Mouse (Mus musculus) lung, embryonic 16.5 days (tissue): ENCODE measurements around the gene Rad51b. TPM values are rescaled to one million over a fixed set of nuclear protein-coding genes. Genes with fewer than 3 reads are reported as not detected.

Experiments used
- ATAC-seq: fragments of 200-750 bp; cut with Nextera tagmentation; 2 replicates; pipeline ENCODE4 v1.8.0; 2017; ENCODE audit warnings: low read depth, mild to moderate bottlenecking, moderate library complexity
- H3K27ac ChIP-seq: fragments of 300-500 bp; sonication (generic); 2 replicates; pipeline ENCODE4 v1.5.1; 2014; ENCODE audit warnings: mild to moderate bottlenecking, control low read depth, low read length
- H3K27me3 ChIP-seq: fragments of 300-500 bp; sonication (generic); 2 replicates; pipeline ENCODE4 v1.6.1; 2014; ENCODE audit warnings: low read depth, low read length, mixed read lengths; ENCODE audit not compliant: control insufficient read depth, insufficient read depth
- H3K36me3 ChIP-seq: fragments of 300-500 bp; sonication (generic); 2 replicates; pipeline ENCODE4 v1.6.1; 2014; ENCODE audit warnings: low read length; ENCODE audit not compliant: control insufficient read depth, insufficient read depth
- H3K4me1 ChIP-seq: fragments of 300-500 bp; sonication (generic); replicated peaks from 2 replicates; pipeline ENCODE4 v1.6.1; 2014; ENCODE audit warnings: low read length, mixed read lengths; ENCODE audit not compliant: control insufficient read depth, insufficient read depth
- H3K4me2 ChIP-seq: fragments of 300-500 bp; sonication (generic); 2 replicates; pipeline ENCODE4 v1.6.1; 2014; ENCODE audit warnings: low read depth, low read length, control low read depth
- H3K4me3 ChIP-seq: fragments of 300-500 bp; sonication (generic); 2 replicates; pipeline ENCODE4 v1.5.1; 2014; ENCODE audit warnings: mild to moderate bottlenecking, low read length, control low read depth
- H3K9ac ChIP-seq: fragments of 300-500 bp; sonication (generic); 2 replicates; pipeline ENCODE4 v1.6.1; 2014; ENCODE audit warnings: low read length, control low read depth
- H3K9me3 ChIP-seq: fragments of 300-500 bp; sonication (generic); 2 replicates; pipeline ENCODE4 v1.6.1; 2016; ENCODE audit warnings: low read length; ENCODE audit not compliant: control insufficient read depth
- WGBS: fragments of 180-500 bp; shearing (Covaris S2); extraction: QIAGEN DNeasy Blood & Tissue Kit; methylation state at CpG from one replicate; pipeline ENCODE4 v1.1.7; 2014; 5-methylcytosine and 5-hydroxymethylcytosine counted together
- polyA plus RNA-seq: library from polyadenylated mRNA; unstranded; fragments of >200 nt; fragmentation: Nextera tagmentation; extraction: Ambion mirVana; gene quantifications from 2 replicates; pipeline ENCODE4 v1.2.1, GENCODE M21; 2015

Rad51b gene
- polyA plus RNA-seq, 1 experiment from 2014 or later = 7.6 TPM

DNA sequence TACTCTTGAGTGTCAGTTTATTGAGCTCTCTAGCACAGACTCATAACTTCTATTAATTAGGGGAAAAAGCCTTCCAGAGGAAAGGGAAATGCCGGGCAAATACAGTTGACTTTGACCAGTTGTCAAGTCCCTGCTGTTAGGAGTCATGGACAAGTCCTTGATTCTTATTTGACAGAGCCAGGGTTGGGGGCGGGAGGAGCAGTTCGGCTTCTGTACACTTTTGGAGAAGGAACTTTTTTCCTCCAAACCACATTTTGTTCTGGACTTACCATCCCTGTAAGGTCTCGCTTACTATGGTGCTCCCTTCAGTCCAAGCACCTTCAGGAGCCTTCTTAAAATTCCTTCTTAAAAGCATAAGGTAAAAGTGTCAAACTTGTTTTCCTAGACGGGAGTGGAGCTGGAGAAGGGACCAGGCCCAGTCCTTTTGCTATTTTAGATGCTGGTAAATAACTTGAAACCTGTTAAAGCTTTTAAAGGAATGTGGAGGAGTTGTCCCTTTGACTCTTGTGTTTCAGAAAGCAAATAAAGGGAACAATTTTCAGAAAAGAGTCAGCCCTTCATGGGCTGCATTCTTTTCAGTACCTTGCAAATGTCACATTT is 318.7 kb downstream of the Rad51b start:
- H3K9me3 ChIP-seq = no peaks in the 10 kb centered on the region
- H3K4me3 ChIP-seq = no peak overlapping the region
- no peaks in the 10 kb centered on the region for H3K36me3 ChIP-seq
- H3K27me3 ChIP-seq = no peaks in the 10 kb centered on the region
- peak overlapping the region; percentile 90 for H3K27ac ChIP-seq
- H3K4me2 ChIP-seq = no peak overlapping the region
- peak; percentile 49 for ATAC-seq
- H3K9ac ChIP-seq = no peak overlapping the region
- 41% methylated on average over 5 of the region's 5 CpGs for WGBS
- peaks cover 34% of the 10 kb centered on the region for H3K4me1 ChIP-seq

DNA sequence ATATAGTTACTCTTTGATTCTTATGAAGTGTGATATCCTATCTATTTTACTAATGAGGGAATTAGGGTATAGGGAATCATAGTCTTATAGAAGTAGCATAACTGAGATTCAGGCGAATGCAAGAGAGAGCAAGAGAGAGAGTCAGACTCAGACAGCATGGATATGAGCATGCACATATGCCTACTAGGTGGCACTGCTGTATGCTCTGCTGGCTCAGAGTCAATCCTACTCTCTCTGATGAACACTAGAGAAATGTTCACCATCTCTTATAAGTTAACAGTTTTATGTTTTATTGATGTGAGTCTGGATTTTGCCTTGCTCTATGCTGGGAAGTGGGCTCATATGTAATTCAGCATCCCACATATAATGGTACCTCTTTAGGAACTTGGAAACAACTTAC is 321.9 kb downstream of the Rad51b start:
- WGBS = 81% methylated on average over 1 of the region's 1 CpGs

DNA sequence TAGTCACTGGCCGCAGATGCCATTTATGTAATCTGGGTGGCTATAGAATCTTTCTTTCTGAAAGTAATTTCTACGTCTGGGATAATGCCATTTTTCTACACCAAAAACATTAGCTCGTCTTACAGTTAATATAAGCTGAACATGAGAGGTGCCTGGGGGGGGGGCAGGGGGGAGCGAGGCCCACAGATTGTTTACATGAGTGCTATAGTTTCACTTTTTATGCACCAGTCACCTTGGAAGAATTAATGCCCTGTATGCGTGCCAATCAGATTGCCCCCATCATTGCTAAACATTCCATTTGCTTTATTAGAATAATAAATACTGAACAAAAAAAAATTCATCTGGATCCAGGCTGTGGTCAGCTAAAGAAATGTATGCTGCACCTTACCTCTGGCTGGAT is 323.6 kb downstream of the Rad51b start:
- ATAC-seq = no peak
- H3K27me3 ChIP-seq = no peaks in the 10 kb centered on the region
- WGBS = 50% methylated on average over 5 of the region's 5 CpGs
- no peaks in the 10 kb centered on the region for H3K9me3 ChIP-seq
- no peak overlapping the region for H3K4me3 ChIP-seq
- H3K4me1 ChIP-seq = peaks cover 11% of the 10 kb centered on the region
- no peak overlapping the region for H3K27ac ChIP-seq
- H3K4me2 ChIP-seq = no peak overlapping the region
- no peaks in the 10 kb centered on the region for H3K36me3 ChIP-seq
- no peak overlapping the region for H3K9ac ChIP-seq

More for the DNA sequence above, 321.9 kb downstream of the Rad51b start:
- no peaks in the 10 kb centered on the region for H3K36me3 ChIP-seq
- ATAC-seq = no peak
- no peaks in the 10 kb centered on the region for H3K27me3 ChIP-seq
- H3K9me3 ChIP-seq = no peaks in the 10 kb centered on the region
- H3K4me2 ChIP-seq = no peak overlapping the region
- H3K27ac ChIP-seq = no peak overlapping the region
- H3K9ac ChIP-seq = no peak overlapping the region
- H3K4me3 ChIP-seq = no peak overlapping the region
- peaks cover 14% of the 10 kb centered on the region for H3K4me1 ChIP-seq

DNA sequence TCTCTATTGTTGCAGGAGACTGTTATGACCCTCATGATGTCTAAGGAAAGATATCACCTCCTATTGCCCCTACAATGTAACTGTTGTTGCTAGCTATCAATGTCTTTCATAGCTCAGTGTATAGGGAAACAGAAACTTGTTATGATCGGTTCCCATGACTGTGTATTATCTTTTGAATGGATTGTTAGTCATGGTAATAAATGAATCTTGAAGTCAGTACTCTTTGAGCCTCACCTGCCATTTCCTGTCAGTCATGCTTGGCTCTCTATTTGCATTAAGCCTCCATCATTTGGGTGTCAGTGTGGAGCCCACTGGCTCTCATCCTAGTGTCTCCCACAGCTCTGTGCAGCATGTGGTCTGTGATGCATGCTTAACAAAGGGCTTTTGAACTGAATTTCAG is 326.2 kb downstream of the Rad51b start:
- H3K4me2 ChIP-seq = no peak overlapping the region
- peaks cover 25% of the 10 kb centered on the region for H3K4me1 ChIP-seq
- H3K27me3 ChIP-seq = no peaks in the 10 kb centered on the region
- ATAC-seq = no peak
- no peak overlapping the region for H3K4me3 ChIP-seq
- H3K27ac ChIP-seq = no peak overlapping the region
- no peaks in the 10 kb centered on the region for H3K9me3 ChIP-seq
- H3K9ac ChIP-seq = no peak overlapping the region
- 79% methylated on average over 1 of the region's 1 CpGs for WGBS
- no peaks in the 10 kb centered on the region for H3K36me3 ChIP-seq

DNA sequence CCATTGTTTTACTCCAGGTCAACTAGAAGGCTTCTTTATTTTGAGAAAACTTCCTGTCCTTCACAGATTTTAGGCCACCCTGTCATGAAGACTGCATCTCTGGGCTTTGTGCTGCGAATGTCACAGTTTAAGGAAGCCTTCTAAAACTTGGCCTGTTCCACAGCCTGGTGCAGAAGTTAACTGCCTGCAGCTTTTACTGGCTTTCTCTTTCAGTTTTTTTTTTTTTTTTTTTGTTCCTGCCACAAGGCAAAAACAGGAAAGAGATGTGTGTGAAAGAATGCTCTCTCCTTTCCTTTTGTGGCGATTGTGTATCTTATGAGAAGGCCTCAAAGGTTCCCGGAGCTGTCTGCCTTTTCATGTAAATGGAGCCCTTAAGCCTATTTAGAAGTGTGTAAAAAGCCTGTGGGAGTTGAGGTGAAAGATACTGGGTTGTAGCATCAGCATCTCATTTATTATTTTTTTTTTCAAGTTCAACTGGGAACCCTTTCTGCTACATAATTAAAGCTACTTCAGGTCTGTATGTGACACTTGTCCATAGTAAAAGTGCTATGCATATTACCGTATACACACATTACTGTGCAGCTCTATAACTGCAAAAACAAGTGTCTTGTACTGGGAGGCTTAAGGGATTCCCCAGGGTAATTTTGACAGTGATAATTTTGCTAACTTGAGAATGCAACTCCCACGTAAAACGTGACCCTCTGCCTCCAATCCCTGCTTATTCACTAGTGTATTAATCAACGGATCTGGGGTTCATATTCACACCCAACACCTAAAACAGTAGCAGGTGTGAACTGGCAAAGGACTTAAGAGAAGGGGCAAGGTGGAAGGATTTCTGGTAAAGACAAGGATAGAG is 328.8 kb downstream of the Rad51b start:
- Histone ChIP-seq H3K9me3 (no peaks in the 10 kb centered on the region), H3K9ac (no peak overlapping the region), H3K27me3 (no peaks in the 10 kb centered on the region), H3K4me3 (no peak overlapping the region), H3K36me3 (no peaks in the 10 kb centered on the region), H3K4me2 (no peak overlapping the region; the same call in 1 of the 2 replicates), H3K4me1 (peaks cover 30% of the 10 kb centered on the region), H3K27ac (peak overlapping the region; percentile 65)
- peak; percentile 63; the same call in 1 of the 2 replicates for ATAC-seq
- 36% methylated on average over 7 of the region's 7 CpGs for WGBS

DNA sequence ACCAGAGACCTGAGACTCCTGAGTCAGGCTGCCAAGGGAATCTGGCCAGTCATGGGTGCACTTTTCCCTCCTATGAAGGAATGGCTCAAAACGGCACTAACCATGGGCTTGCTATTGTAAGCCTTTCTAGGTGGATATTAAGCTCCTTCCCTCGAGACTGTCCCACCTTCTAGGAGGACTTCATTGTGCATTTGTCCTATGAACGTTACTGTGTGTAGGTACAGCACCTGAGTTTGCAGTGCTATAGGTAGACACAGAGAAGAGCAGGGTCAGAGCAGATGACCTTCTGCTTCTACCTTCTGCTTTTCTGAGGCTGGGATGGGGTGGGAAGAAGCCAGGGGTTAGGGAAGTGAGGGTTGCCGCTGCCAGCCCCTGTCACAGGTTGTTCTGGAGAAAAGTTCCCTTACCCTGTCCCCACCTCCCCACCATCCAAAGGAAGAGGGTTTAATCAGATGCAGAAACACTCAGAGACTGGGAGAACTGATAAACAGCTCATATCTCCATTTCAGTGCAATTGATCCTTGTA is 329.5 kb downstream of the Rad51b start:
- WGBS = 63% methylated on average over 4 of the region's 4 CpGs
- Histone ChIP-seq H3K4me1 (peaks cover 30% of the 10 kb centered on the region), H3K27me3 (no peaks in the 10 kb centered on the region), H3K9me3 (no peaks in the 10 kb centered on the region), H3K9ac (no peak overlapping the region), H3K36me3 (no peaks in the 10 kb centered on the region), H3K4me2 (no peak overlapping the region), H3K4me3 (no peak overlapping the region), H3K27ac (peak overlapping the region; percentile 65)
- no peak for ATAC-seq

DNA sequence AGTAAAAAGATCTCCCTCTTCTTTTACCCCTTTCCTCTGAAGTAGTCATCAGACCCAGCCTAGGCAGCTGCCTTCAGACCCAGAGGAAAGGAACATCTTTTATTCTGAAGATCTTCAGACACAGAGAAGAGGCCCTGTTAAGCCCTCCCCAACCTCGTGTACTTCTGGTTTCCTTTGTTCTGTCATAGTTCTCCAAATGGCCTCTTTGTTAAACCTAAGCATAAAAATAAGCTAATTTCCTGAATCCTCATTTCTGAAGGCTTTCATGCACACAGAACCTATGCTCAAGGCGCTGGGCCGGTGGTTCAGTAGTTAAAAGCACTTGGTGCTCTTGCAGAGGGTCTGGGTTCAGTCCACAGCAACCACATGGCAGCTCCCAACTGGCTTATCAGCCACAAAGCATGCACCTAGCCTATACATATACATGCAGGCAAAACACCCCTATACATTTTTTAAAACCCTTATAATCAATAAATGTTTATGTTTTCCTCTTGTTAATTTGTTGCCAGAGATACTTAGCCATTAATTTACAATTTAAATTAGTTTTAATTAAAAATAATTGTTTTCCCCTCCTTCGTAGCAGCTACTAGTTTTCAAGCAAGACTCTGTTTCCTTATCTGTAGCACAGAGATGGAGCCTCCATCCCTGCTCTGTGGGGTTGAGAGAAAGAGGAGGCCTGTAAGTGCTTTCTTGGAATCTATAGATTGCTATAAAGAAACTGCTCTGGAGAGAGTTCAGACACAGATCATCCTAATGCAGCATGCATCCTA is 330.5 kb downstream of the Rad51b start:
- Histone ChIP-seq H3K9ac (no peak overlapping the region), H3K4me2 (no peak overlapping the region), H3K9me3 (no peaks in the 10 kb centered on the region), H3K27ac (peak overlapping the region; percentile 36), H3K4me3 (no peak overlapping the region), H3K4me1 (peaks cover 30% of the 10 kb centered on the region), H3K36me3 (no peaks in the 10 kb centered on the region), H3K27me3 (no peaks in the 10 kb centered on the region)
- WGBS = 61% methylated on average over 4 of the region's 4 CpGs
- no peak for ATAC-seq

DNA sequence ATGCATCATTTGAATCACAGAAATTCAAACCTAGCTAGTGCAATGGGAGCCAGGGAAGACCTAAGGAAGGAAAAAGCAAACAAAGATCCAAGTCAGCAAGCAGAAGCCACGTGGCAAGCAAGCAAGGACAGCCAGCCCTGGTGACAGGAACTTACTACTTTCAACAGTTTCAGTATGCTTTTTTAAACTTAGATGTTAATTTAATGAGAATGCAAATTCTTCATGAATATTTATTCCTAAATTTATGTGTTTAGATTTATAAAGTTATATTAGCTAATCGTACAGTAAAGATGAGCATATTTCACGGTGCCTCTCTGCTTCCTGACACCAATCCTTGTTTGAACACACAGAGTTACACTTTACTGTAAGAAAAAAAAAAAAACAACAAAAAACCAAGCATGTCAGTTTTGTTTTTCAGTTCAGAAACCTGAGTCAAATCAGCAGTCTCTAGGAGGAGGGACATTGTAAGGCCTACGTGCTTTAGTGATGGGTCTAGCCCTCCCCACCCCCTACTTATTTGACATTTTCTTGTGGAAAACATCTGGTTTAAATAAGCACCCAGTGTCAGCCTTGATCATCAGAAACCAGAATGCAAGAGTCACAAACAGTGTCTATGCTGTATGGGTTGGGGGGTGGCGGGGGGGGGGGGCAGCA is 331.2 kb downstream of the Rad51b start:
- ATAC-seq = 0 out of 2 replicates have a peak, but pooled peaks have one; percentile 27
- Histone ChIP-seq H3K9me3 (no peaks in the 10 kb centered on the region), H3K27me3 (no peaks in the 10 kb centered on the region), H3K9ac (no peak overlapping the region), H3K27ac (peak overlapping the region; percentile 36; the same call in 1 of the 2 replicates), H3K4me1 (peaks cover 30% of the 10 kb centered on the region), H3K4me3 (no peak overlapping the region), H3K36me3 (no peaks in the 10 kb centered on the region), H3K4me2 (no peak overlapping the region)
- WGBS = 55% methylated on average over 5 of the region's 5 CpGs
